Mouse (Mus musculus): ENCODE data around the gene Senp5. TPM values are rescaled to one million over a fixed set of nuclear protein-coding genes. Genes with fewer than 3 reads are reported as not detected.

The Senp5 gene
- polyA plus RNA-seq, 1 experiment from 2014 or later = 9.8 TPM

DNA sequence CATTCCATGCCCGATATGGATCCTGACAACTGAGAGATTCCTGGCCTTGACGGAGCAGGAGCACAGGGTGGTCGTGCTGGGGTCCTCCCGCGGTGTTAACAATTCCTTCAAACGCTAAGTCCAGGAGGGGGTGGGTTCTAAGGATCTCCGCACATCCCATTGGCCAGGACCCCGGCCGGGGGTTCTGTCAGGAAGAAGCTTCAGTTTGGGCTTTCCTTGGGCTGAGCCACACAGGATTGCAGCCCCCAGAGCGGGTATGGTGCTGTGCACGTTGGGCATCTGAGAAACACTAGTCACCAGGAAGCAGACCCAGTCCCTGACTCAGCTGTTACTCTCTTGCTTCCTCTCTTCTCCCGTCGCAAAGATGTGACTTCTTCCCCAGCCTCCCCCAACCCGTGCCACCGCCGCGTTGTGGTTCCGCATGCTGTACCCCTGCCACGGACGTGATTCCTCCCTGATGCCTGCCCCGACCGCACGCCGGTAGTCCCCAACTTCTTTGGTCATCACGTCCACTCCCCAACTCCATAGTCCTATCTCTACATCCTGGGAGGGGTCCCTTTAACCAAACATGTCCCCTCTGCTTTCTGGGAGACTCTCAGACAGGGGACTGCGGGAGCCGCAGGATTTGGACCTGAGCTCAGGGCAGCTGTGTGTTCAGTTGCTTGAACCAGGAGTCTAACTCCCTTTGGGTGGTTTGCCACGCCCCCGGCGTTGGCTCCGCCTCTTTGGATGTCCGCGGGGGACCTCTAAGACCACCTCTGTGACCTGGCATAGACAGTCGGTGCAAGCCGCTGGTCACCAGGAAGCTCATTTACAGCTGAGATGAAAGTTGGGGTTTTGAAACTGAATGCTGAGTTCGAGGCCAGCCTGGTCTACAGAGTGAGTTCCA is 67.8 kb downstream of the Senp5 start:
- no peaks in the 10 kb centered on the region for H3K9me3 ChIP-seq (replicated peaks; ENCODE audit: control insufficient read depth, low read length)
- H3K4me3 ChIP-seq (ENCODE audit: low read depth, low read length) = peak overlapping the region; percentile 41
- 4% methylated on average over 36 of the region's 36 CpGs for WGBS (ENCODE audit: insufficient replicate concordance)
- H3K27ac ChIP-seq (ENCODE audit: low read depth, low read length) = no peak overlapping the region
- peak overlapping the region; percentile 34; the same call in 1 of the 2 replicates for H3K9ac ChIP-seq (ENCODE audit: low read depth, low read length)
- H3K4me1 ChIP-seq (ENCODE audit: control insufficient read depth, insufficient read depth, low read length) = peaks cover 15% of the 10 kb centered on the region
- H3K36me3 ChIP-seq (ENCODE audit: control insufficient read depth, insufficient read depth, low read length) = no peaks in the 10 kb centered on the region
- no peak for ATAC-seq (replicated peaks; ENCODE audit: insufficient number of reproducible peaks, low FRiP score, low TSS enrichment)
- peak overlapping the region; percentile 91 for H3K4me2 ChIP-seq
- peaks cover 45% of the 10 kb centered on the region for H3K27me3 ChIP-seq (ENCODE audit: control insufficient read depth, insufficient read depth, low read length)

DNA sequence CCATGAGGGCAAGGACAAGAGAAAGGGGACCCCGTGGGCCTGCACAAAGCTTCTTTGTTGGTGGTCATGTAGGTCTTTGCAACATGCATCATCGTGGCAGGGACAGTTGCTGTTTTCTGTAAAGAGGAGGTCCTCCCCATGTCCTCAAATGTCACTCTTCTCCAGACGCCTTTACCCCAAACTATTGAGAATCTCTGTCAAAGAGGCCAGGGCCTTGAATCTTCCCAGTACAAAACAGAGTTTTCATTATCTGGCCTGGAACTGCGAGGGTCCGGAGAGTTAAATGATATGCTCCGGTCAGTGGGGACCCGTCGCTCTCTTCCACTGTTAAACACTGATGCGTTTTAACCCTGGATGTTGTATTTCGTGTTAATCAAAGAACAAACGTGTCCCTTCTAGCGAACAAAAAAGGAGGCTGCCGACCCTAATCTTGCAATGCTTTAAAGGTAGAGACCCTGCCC is 68.5 kb downstream of the Senp5 start:
- H3K27me3 ChIP-seq (ENCODE audit: control insufficient read depth, insufficient read depth, low read length) = peaks cover 46% of the 10 kb centered on the region
- WGBS (ENCODE audit: insufficient replicate concordance) = 20% methylated on average over 13 of the region's 13 CpGs

DNA sequence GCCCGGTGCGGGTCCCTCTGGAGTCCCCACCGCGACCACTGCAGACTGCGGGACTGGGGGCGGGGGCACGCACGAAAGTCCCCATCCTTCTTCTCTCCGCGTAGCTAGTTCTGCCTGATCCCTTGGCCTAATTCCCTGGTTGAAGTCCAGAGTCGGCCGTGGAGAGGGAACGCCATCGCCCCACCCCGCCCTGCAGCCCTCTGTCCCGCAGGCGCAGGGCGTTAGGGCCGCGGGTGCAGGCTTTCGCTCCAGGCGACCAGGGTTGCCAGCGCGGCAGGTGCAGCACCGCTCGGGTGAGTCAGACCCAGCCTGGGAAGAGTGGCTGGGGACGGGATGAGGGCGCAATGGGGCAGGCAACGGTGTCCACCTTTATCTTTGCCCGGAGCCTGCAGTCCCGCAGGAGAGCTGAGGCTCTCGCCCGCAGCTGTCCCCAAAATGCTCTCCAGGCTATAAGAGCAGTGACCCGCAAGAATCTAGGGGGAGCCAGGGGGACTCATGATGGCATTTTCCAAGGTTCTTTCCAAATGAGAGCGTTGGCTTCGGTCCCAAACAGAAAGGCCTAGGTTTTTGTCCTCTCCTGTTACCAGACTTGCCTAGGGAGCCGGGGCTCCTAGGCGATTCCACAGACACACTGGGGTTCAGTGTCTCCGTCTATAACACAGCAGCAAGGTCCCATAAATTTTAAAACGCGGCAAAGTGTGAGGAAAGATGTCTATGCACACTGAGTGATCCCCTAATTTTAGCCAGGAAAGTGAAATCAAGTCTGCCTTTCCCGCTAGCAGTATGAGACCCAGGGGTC is 69.1 kb downstream of the Senp5 start, which contains the start of gene Pigz:
Pigz (plus strand) TSS at position 101 of the 799 bp plus-strand sequence.
- H3K4me2 ChIP-seq = peak within 1 kb of the TSS; percentile 91
- H3K27me3 ChIP-seq (ENCODE audit: control insufficient read depth, insufficient read depth, low read length) = peaks cover 46% of the 10 kb centered on the region
- peak within 1 kb of the TSS; percentile 52 for H3K4me3 ChIP-seq (ENCODE audit: low read depth, low read length)
- H3K4me1 ChIP-seq (ENCODE audit: control insufficient read depth, insufficient read depth, low read length) = peaks cover 15% of the 10 kb centered on the region
- H3K27ac ChIP-seq (ENCODE audit: low read depth, low read length) = no peak within 1 kb of the TSS
- H3K36me3 ChIP-seq (ENCODE audit: control insufficient read depth, insufficient read depth, low read length) = no peaks in the 10 kb centered on the region
- no peaks in the 10 kb centered on the region for H3K9me3 ChIP-seq (replicated peaks; ENCODE audit: control insufficient read depth, low read length)
- ATAC-seq (replicated peaks; ENCODE audit: insufficient number of reproducible peaks, low FRiP score, low TSS enrichment) = no peak
- WGBS (ENCODE audit: insufficient replicate concordance) = 7% methylated on average over 42 of the region's 42 CpGs
- H3K9ac ChIP-seq (ENCODE audit: low read depth, low read length) = peak within 1 kb of the TSS; percentile 69

More for the DNA sequence above, 68.5 kb downstream of the Senp5 start:
- Histone ChIP-seq H3K4me1 (ENCODE audit: control insufficient read depth, insufficient read depth, low read length) (peaks cover 15% of the 10 kb centered on the region), H3K36me3 (ENCODE audit: control insufficient read depth, insufficient read depth, low read length) (no peaks in the 10 kb centered on the region), H3K9ac (ENCODE audit: low read depth, low read length) (no peak overlapping the region), H3K4me3 (ENCODE audit: low read depth, low read length) (peak overlapping the region; percentile 52), H3K9me3 (replicated peaks; ENCODE audit: control insufficient read depth, low read length) (no peaks in the 10 kb centered on the region), H3K4me2 (peak overlapping the region; percentile 91), H3K27ac (ENCODE audit: low read depth, low read length) (no peak overlapping the region)
- no peak for ATAC-seq (replicated peaks; ENCODE audit: insufficient number of reproducible peaks, low FRiP score, low TSS enrichment)

DNA sequence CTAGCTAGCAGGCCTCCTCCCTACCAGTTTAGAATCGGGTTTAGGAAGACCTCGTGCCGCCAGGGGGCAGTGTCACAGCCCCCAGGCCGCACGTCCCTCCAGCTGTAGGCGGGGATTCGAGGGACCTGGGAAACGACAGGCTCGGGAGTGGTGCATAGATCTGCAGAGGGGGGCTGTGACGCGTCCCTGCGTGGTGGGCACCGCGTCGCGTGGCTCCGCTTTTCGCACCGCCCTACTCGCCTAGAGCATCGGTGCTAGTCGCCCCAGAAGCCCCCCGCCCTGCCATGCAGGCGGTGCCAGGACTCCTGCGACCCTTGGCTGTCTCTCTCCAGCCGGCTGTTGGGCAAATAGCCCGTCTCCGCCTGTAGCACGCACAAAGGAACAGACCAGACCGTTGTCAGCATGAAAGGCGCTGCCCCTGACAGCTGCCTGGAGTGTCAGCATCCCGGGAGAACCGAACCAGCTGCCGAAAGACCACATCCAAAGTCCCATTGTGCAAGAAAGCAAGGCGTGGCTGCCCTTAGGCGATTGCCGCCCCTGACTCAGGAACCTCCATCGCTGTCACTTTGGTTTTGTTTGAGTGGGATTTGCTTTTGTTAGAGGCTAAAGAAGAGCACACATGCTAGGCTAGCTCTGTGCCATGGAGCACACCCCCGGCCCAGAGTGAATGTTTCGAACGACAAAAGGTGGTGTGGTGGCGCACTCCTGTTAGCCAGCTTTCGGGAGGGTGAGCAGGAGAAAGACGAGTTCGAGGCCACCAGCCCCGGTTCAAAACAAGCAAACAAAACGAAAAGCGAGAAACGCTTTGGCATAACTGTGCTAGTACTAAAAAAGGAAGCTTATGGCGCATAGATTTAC is 70.0 kb downstream of the Senp5 start:
- WGBS (ENCODE audit: insufficient replicate concordance) = 2% methylated on average over 50 of the region's 50 CpGs
- peak overlapping the region; percentile 91 for H3K4me2 ChIP-seq
- H3K9ac ChIP-seq (ENCODE audit: low read depth, low read length) = peak overlapping the region; percentile 69
- H3K9me3 ChIP-seq (replicated peaks; ENCODE audit: control insufficient read depth, low read length) = no peaks in the 10 kb centered on the region
- H3K36me3 ChIP-seq (ENCODE audit: control insufficient read depth, insufficient read depth, low read length) = no peaks in the 10 kb centered on the region
- peak; percentile 68; the same call in 1 of the 2 replicates for ATAC-seq (replicated peaks; ENCODE audit: insufficient number of reproducible peaks, low FRiP score, low TSS enrichment)
- peaks cover 15% of the 10 kb centered on the region for H3K4me1 ChIP-seq (ENCODE audit: control insufficient read depth, insufficient read depth, low read length)
- no peak overlapping the region for H3K27ac ChIP-seq (ENCODE audit: low read depth, low read length)
- peak overlapping the region; percentile 52 for H3K4me3 ChIP-seq (ENCODE audit: low read depth, low read length)
- H3K27me3 ChIP-seq (ENCODE audit: control insufficient read depth, insufficient read depth, low read length) = peaks cover 46% of the 10 kb centered on the region

DNA sequence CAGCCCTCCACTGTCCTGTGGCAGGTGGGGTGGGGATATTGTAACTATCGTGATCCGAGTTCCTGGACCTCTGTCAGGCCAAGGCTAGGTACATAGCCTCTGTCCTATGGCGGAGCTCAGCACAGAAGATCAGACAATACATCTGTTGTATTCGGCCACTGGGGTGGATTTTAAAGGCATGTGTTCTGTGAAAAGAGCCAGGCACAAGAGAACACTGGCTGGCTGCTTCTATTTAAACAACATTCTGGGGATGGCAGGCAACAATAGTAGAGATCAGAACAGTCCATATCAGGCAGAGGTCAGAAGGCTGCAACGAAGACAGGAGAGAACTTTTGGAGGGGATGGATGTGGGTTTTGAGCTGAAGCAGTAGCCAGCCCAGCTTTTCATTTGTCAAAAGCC is 70.8 kb downstream of the Senp5 start:
- no peak for ATAC-seq (replicated peaks; ENCODE audit: insufficient number of reproducible peaks, low FRiP score, low TSS enrichment)
- 54% methylated on average over 5 of the region's 5 CpGs for WGBS (ENCODE audit: insufficient replicate concordance)
- Histone ChIP-seq H3K4me1 (ENCODE audit: control insufficient read depth, insufficient read depth, low read length) (peaks cover 15% of the 10 kb centered on the region), H3K4me2 (no peak overlapping the region), H3K36me3 (ENCODE audit: control insufficient read depth, insufficient read depth, low read length) (no peaks in the 10 kb centered on the region), H3K27me3 (ENCODE audit: control insufficient read depth, insufficient read depth, low read length) (peaks cover 46% of the 10 kb centered on the region), H3K4me3 (ENCODE audit: low read depth, low read length) (no peak overlapping the region), H3K9me3 (replicated peaks; ENCODE audit: control insufficient read depth, low read length) (no peaks in the 10 kb centered on the region), H3K9ac (ENCODE audit: low read depth, low read length) (no peak overlapping the region), H3K27ac (ENCODE audit: low read depth, low read length) (no peak overlapping the region)

DNA sequence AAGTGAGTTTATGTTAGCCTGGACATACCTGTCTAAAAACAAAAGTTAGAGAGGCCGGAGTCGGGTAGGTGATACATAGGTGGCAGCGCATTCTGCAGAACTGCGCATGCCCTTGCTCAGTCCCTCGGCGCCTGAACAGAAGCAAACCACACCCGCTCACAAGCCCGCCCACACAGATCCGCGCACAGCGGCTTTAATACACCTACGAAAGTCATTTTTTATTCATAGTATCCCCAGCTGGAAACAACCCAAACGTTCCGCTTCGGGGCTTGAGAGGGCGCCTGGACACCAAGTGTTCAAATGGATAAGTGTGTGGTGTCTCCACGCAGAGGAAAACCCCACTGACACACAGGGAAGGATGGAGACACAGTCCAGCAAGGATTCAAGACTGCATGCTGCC is 71.8 kb downstream of the Senp5 start:
- ATAC-seq (replicated peaks; ENCODE audit: insufficient number of reproducible peaks, low FRiP score, low TSS enrichment) = no peak
- H3K4me2 ChIP-seq = no peak overlapping the region
- no peak overlapping the region for H3K27ac ChIP-seq (ENCODE audit: low read depth, low read length)
- no peak overlapping the region for H3K4me3 ChIP-seq (ENCODE audit: low read depth, low read length)
- 53% methylated on average over 17 of the region's 17 CpGs for WGBS (ENCODE audit: insufficient replicate concordance)
- no peaks in the 10 kb centered on the region for H3K36me3 ChIP-seq (ENCODE audit: control insufficient read depth, insufficient read depth, low read length)
- H3K4me1 ChIP-seq (ENCODE audit: control insufficient read depth, insufficient read depth, low read length) = peaks cover 15% of the 10 kb centered on the region
- no peak overlapping the region for H3K9ac ChIP-seq (ENCODE audit: low read depth, low read length)
- peaks cover 44% of the 10 kb centered on the region for H3K27me3 ChIP-seq (ENCODE audit: control insufficient read depth, insufficient read depth, low read length)
- H3K9me3 ChIP-seq (replicated peaks; ENCODE audit: control insufficient read depth, low read length) = no peaks in the 10 kb centered on the region

DNA sequence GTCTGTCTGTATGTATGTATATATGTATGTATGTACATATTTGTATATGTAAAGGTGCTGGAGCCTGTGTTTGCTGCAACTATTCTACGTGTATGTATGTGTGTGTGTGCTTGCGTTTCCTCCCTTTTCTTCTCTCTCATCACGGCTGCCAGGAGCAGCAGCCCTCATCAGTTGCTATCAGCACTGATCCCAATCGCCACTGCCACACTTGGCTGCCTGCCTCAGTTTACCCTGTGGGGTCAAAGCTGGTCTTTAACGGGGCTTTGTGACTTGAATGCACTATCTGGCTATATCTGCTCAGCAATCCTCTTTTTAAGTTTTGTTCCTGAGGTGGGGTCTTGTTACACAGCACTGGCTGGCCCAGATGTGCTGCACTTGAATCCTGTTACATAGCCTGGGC is 75.7 kb downstream of the Senp5 start:
- Histone ChIP-seq H3K4me1 (ENCODE audit: control insufficient read depth, insufficient read depth, low read length) (no peaks in the 10 kb centered on the region), H3K4me2 (no peak overlapping the region), H3K36me3 (ENCODE audit: control insufficient read depth, insufficient read depth, low read length) (no peaks in the 10 kb centered on the region), H3K9me3 (replicated peaks; ENCODE audit: control insufficient read depth, low read length) (no peaks in the 10 kb centered on the region), H3K9ac (ENCODE audit: low read depth, low read length) (no peak overlapping the region), H3K4me3 (ENCODE audit: low read depth, low read length) (no peak overlapping the region), H3K27ac (ENCODE audit: low read depth, low read length) (no peak overlapping the region), H3K27me3 (ENCODE audit: control insufficient read depth, insufficient read depth, low read length) (peaks cover 12% of the 10 kb centered on the region)
- no peak for ATAC-seq (replicated peaks; ENCODE audit: insufficient number of reproducible peaks, low FRiP score, low TSS enrichment)
- whole genome bisulfite sequencing (ENCODE audit: insufficient replicate concordance) = 75% methylated on average over 5 of the region's 5 CpGs

Measured in heart, embryonic 11.5 days (tissue).